Mouse (Mus musculus) adrenal gland, postnatal 25 days (tissue): Measurements from ENCODE around the gene Slc30a7. TPM values are rescaled to one million over a fixed set of nuclear protein-coding genes. Genes with fewer than 3 reads are reported as not detected.
A peak's percentile ranks its signal among the peaks of the same experiment; 100 is the strongest.

ENCODE experiments used
- DNase-seq: peaks from one replicate; pipeline ENCODE4 v3.0.0; 2021; ENCODE audit warnings: mixed read lengths
- long read RNA-seq: library from polyadenylated mRNA; stranded (forward); transcript quantifications from one replicate; pipeline ENCODE4 v2.0.0, GENCODE M21; 2021
- total RNA-seq: library from RNA; stranded (reverse); gene quantifications from 2 replicates; pipeline ENCODE4 v1.2.3, GENCODE M21; 2021

Slc30a7 gene
- total RNA-seq: 26.2 and 42.6 TPM in 2 replicates
- long read RNA-seq, full-length matches to known transcripts: 14 of 21 reads
- long read RNA-seq, partial matches to known transcripts: 2 of 21 reads
- long read RNA-seq, other reads (novel, unspliced or antisense): 5 of 21 reads

- DNase-seq: peak; percentile 90
These were observed at the start of gene Slc30a7, which contains the start of gene Extl2 for GRCm38 (mm10) chr3:116006978-116007940. Gene Slc30a7, minus strand, starts transcription at chr3:116007406. Gene Extl2, plus strand, starts transcription at chr3:116007462.

- DNase-seq: no peak
These were observed 39.8 kb upstream of the Slc30a7 start for GRCm38 (mm10) chr3:116047034-116047433.

- no peak for DNase-seq
These were observed 38.8 kb upstream of the Slc30a7 start for GRCm38 (mm10) chr3:116046000-116046399.

- DNase-seq: no peak
These were observed 33.6 kb upstream of the Slc30a7 start for GRCm38 (mm10) chr3:116040776-116041175.

- no peak for DNase-seq
These were observed 26.6 kb upstream of the Slc30a7 start for GRCm38 (mm10) chr3:116033871-116034222.

- DNase-seq: no peak
These were observed 26.1 kb upstream of the Slc30a7 start for GRCm38 (mm10) chr3:116033218-116033870.

- no peak for DNase-seq
These were observed 23.1 kb upstream of the Slc30a7 start for GRCm38 (mm10) chr3:116030152-116030788.

- no peak for DNase-seq
These were observed 19.8 kb upstream of the Slc30a7 start for GRCm38 (mm10) chr3:116026996-116027395.

- no peak for DNase-seq
These were observed 18.5 kb upstream of the Slc30a7 start for GRCm38 (mm10) chr3:116025701-116026100.

- no peak for DNase-seq
These were observed 17.5 kb upstream of the Slc30a7 start for GRCm38 (mm10) chr3:116024669-116025068.

GRCm38 (mm10) chr3:116024236-116024635 lies 17.0 kb upstream of the Slc30a7 start:
- no peak for DNase-seq

- no peak for DNase-seq
These were observed 11.9 kb upstream of the Slc30a7 start for GRCm38 (mm10) chr3:116019136-116019535.

GRCm38 (mm10) chr3:116018606-116019005 lies 11.4 kb upstream of the Slc30a7 start:
- no peak for DNase-seq

GRCm38 (mm10) chr3:116016116-116016515 lies 8.9 kb upstream of the Slc30a7 start:
- DNase-seq: no peak

- DNase-seq: no peak
These were observed 7.7 kb upstream of the Slc30a7 start for GRCm38 (mm10) chr3:116014901-116015300.

GRCm38 (mm10) chr3:116009622-116010344 lies 2.6 kb upstream of the Slc30a7 start:
- DNase-seq: no peak

GRCm38 (mm10) chr3:116007941-116008440 lies 785 bp upstream of the Slc30a7 start:
- DNase-seq: peak; percentile 77

GRCm38 (mm10) chr3:116006284-116006977 lies 775 bp downstream of the Slc30a7 start:
- no peak for DNase-seq

- DNase-seq: no peak
These were observed 10.3 kb downstream of the Slc30a7 start for GRCm38 (mm10) chr3:115996929-115997328.

GRCm38 (mm10) chr3:115993025-115993424 lies 14.2 kb downstream of the Slc30a7 start:
- DNase-seq: no peak

- no peak for DNase-seq
These were observed 14.6 kb downstream of the Slc30a7 start for GRCm38 (mm10) chr3:115992588-115992987.
